Mouse (Mus musculus) kidney, postnatal 4 days (tissue): Measurements from ENCODE around the gene Arl5c.

Source experiments
- DNase-seq, 2 experiments: peaks; one replicate each; pipeline ENCODE4 v3.0.0; 2021; ENCODE audit warnings: mixed read lengths in 2 of 2

The Arl5c gene

DNA sequence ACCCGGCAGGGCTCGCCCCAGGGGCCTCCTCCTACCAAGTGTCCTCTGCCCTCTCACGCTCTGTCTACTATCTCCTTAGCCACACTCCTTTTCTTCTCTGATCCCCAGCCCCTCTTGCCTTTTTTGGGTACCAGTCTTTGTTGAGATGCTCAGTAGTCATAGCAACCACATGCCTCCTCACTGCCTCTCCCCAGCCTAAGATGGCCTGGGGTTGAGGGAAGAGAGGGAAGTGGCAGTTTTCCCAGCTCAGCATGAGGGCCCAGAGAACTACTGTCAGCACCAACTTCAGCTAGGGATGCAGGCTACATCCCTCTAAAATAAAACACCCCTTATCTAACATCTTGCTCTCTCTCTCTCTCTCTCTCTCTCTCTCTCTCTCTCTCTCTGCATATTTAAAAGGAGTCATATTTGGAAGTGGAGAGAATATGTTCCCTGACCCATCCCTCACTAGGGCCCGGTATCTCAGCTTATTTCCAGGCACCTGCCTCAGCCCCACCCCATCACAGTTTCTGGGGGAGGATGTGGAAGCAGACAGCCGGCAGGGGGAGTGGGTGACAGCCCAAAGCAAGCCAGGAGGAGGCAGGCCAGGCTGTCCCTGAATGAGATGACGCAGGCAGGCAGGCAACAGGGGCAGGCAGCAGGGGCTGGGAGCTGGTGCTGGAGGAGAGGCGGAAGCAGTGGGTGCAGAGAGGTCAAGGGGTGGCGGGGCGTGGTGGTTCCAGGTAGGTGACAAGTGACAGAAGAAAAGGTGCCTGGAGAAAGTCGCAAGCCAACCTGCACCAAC lies 23.1 kb upstream of the Arl5c start:
- peak; percentile 63 to 76 for DNase-seq

DNA sequence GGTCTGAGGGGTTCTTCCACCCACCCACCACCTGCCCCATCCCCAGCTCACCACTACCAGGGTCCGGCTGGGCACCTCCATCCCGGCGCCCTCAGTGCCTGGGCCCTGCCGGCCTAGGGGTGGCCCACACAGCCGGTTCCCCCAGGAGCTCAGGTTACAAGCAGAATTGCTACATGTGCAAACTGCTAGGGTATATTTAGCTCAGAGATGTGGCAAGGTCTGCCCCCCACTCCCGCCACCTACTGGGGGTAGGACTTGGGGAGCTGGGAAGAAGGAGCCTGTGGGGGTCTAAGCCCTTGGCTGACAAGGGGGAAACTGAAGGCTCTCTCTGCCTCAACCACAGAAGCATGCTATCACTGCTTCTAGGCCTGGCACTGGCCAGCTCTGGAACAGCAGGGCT lies 22.2 kb upstream of the Arl5c start:
- DNase-seq, result no peak

DNA sequence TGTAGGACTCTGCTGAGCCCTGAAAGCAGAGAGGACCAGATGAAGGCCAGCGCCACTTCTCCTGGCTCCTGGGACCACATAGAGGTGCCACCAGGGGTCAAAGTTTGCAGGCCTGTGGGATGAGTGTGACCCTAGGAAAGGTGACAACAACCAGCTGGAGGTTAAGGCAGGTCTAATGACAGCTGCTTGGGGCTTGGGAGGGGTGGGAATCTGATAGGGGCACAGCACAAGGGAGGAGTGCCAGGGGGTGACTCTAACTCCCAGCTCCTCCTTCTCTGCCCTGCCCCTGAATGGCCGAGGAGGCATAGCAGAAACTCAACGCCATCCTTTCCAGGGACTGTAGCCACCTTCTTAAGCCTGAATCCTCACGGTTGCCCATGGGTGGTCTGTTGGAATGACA lies 20.8 kb upstream of the Arl5c start:
- DNase-seq, result no peak

DNA sequence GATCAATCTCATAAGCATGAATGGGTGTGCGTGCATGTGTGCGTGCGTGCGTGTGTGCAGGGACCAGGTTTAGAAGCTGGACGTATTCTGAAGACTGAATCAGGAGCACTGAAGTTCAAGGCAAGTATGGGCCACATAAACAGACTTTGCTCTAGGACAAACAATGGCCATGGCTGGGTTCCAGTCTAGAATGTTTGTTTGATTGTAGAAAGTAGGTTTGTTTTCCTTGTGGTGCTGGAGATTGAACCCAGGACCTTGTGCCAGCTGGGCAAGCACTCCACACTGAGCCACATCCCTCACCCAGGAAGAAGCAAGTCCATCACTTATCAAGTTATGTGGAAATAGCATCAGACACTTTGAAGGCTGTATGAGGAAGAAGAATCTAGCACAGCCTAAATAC lies 20.2 kb upstream of the Arl5c start:
- DNase-seq, result no peak

DNA sequence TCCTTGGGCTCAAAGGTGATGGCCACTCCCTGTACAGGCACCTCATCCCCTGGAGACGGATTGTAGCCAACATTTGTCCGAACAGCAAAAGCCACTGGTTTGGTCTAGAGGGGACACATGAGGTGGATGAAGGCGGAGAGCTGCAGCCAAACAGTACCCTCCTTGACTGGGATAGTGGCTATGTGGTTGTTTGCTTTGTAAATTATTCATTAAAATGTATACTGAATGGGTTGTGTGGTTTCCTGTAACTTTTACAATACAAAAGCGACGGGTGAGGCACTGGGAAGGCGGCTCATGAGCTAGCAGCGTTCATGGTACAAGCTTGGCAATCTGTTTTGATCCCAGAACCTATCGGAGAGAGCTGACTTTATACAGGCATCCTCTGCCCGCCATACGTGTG lies 16.9 kb upstream of the Arl5c start:
- DNase-seq, result no peak

DNA sequence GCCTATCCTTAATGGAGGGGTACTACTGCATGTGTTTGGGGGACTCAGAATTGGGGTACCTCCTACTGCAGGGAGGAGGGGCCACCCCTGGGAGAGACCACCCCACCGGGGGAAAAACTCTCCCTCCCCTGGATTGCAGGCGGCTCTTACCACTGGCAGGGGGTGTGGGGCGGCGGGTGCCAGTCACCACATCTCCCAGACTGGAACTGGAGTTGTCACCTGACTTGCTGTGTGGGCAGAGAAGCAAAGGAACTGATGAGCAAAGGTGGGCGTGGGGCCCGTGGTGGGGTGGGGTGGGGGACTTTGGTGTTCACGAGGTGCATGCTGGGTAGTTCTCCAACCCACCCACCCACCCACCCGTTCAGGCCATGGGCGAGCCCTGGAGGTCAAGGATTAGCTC lies 15.7 kb upstream of the Arl5c start:
- no peak for DNase-seq

DNA sequence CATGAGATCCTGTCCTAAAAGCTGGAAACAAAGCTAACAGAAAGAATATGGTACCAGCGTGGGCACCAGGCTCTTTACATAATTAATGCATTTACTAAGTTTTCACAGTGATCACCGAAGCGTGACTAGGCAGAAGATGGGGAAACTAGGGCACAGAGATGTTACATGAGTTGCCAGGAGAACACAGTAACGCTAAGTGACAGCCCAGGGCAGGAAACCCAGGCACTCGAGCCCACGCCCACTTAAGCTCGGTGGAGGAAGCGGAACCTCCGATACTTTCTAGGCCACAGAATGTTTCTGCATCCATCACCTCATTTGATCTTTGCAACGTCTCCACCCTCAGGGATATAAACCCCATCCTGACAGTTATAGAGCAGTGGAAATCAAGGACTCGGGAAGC lies 12.1 kb upstream of the Arl5c start:
- DNase-seq, result no peak

DNA sequence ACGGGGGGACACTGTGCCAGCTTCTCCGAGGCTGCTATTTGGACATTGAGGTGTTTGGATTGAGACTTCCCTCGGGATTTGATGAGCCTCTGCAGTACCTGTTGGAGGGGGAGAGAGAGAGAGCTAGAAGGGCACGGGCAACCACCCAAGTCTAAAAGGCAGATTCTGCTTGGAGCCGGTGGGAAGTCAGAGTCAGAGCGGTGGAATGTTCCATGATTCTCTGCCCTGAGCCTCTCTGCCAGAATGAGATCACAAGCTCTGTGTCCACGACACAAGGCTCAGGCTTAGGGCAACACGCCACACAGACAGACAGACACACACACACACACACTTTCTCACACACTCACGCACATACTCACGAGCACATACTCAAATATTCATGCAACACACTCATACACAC lies 9.7 kb upstream of the Arl5c start:
- DNase-seq, result no peak

DNA sequence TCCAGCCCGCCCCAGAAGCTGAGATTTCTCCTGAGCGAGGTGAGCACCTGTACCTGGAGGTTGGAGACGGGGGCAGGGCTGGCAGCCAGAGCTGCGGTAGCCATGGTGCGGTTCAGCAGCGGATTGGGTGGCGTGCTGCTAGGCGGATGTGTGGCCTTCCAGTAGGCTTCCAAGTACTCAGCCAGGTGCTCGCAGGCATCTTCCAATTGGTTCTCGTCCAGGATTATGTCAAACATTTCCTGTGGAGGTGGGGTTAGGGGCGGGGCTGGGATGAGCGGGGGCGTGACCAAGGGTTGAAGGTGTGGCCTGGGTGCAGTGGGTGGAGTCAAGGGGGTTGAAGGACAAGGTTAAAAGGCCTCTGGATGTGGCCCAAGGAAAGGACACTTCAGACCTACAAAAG lies 9.1 kb upstream of the Arl5c start:
- DNase-seq, result peak in 1 of 2 experiments; percentile 58

DNA sequence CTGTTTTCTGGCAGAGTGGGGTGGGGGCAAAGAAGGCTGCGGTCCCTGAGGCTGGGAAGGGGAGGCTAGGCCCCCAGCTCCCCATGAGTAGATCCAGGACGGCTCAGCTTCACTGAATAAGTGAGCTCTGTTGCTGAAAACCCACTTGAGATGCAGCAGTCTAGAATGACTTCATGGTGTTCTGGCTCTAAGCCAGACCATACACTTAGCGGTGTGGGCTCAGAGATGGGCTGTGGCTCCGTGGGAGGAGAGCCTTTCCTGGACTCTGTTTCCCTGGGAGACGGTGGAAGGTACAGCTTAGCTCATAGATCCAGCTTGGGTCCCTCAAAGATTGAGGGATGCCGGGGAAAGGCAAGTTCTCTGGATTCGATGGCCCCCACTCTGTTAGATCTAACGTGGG lies 8.2 kb upstream of the Arl5c start:
- DNase-seq, result no peak

DNA sequence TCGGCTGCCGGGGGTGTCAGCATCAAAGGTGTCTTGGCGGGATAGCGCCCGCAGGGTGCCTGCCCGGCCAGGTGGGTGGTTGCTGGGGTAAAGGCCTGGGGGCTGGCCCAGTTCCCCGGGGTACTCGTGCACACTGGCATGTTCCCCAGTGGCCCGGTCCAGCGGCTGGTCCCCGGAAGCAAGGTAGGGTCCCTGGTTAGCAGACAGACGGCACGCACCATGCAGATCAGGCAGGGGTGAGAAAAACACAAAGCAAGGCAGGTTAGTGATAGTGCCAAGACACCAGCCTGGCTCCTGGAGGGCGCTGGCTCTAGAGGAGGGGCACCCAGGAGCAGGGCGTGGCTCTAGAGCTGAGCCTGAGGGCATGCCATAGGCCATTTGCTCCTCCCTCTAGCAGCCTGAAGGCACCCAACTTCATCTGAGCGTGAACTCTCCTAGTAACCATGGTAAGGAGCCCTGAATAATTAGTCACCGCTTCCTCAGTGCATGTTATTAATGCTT lies 7.2 kb upstream of the Arl5c start:
- DNase-seq, result peak in 1 of 2 experiments; percentile 58

DNA sequence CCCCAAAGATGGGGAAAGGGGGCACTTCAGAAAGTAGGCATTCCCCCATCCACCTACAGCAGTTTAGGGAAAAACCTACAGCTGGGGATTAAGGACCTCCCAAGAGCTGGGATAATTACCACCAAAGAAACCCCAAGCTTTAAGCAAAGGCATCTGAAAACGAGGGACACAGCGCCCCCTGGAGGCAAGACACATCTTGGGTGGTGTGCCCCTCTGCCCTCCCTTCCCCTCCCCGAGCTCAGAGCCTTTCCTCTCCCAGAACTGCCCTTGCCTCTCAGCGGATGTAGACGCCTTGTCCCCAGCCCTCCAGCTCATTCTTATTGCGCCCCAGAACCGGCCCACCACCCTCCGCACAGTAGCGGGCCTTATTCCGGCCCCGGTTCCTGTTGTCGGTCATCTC lies 6.6 kb upstream of the Arl5c start:
- peak; percentile 90 to 92 for DNase-seq

DNA sequence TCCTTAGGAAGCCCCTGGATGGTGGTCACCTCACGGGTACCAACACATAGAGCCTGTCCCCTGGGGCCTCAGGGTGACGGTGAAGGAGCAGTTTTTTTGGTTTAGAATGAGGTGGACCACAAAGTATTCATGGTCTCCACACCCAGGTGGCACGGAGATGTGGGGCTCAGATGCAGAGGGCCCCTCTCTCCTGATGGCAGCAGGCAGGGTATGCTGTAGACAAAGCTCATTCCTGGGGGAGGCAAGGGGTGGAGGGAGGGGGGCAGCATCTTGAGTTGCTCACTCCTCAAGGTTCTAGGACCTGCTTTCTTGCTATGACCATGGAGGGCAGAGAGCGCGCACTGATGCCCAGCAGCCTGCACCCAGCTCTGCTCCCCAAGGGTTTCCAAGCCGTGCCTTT lies 6.0 kb upstream of the Arl5c start:
- no peak for DNase-seq

DNA sequence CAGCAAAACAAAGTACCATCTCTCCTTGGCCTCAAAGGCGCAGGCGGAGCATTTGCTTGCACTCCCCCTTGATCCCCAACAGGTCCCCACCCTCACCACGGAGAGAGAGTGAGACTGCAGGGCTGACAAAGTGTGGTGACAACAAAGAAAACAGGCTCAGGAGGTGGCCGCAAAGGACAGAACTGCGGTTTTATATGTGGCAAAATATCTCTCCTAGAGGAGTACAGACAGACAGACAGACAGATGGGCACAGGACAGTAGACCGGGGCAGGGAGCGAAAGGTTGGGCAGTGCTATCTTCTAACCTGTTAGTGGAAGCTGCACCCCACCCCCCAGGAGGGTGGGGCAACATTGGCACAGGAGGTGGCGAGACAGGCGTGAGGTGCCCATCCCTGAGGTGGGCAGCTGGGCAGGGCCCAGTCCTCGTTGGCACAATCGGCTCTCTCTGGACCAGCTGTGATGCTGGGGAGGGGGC lies 5.4 kb upstream of the Arl5c start:
- DNase-seq, result no peak

DNA sequence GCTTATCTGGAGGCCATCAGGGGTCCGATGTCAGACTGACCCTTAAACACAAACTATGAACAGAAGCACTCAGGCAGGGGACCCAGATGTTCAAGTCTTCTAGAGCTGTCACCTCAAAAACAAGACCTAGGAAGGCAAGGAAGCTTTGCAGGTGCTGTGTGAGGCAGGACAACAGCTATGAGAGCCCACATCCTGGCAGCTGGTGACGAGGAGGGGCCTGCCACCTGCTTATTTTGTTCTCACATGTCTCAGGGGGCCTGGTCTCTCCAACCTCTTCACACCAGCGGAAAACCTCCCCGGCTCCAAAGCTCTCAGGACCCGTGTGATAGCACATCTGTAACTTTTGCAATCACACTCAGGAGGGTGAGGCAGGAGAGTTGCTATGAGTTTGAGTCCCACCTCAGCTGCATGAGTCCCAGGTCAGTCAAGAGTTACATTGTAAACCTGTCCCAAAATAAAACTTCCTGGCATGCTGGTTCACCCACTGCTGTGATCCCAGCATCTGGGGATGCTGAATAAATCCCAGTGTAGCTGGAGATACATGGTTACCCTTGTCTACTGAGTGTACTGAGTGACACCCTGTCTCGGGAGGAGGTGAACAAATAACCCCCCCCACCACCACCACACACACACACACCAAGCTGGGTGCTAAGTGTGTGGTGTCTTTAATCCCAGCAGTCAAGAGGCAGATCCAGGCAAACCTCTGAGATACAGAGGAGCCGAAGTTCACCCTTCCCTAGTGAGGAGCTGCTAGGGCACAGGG lies 4.6 kb upstream of the Arl5c start:
- DNase-seq, result no peak

DNA sequence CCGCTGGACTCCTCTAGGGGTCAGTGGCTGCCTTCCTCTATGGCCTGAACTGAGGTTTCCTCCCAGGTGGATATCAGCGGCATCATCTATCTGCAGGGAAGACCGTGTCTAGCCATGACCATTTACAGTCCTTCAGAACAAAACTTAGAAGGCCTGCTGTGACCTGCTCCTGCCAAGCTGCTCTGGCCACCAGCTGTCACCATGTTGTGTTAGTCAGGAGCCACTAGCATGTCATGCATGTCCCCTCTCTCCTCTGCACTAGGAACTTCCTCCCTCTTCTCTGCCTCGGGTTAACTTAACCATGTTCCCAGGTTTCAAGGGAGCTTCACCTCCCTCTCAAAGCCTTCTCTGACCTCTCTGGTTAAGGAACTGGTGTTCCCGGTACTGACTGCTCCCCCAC lies 3.8 kb upstream of the Arl5c start:
- no peak for DNase-seq

DNA sequence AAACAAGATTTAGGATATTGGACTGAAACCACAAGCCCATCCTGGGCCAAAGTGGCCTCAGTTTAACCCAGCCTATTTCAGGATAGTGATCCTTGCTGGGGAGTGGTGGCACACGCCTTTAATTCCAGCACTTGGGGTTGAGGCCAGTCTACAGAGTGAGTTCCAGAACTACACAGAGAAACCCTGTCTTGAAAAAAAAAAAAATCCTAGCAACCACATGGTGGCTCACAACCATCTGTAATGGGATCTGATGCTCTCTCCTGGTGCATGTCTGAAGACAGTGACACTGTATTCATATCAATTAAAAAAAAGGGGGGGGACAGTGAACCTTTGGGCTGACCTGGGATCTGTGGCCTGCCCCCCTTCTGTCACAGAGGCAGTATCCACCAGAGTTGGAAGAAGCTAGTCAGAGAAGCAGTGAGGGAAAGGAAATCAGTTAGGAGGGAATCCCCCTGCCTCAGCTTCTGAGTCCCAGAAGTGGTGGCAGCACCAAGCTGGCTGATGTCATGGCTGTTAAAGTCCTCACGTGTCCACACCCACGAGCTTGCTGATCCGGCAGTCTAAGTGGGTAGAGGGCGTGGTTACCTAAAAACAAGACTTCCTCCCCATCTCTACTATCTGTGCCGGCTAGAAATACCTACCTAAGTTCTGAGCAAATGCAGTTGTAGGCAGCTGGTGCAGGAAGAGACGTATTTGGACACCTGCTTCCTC lies 3.1 kb upstream of the Arl5c start:
- DNase-seq, result no peak

DNA sequence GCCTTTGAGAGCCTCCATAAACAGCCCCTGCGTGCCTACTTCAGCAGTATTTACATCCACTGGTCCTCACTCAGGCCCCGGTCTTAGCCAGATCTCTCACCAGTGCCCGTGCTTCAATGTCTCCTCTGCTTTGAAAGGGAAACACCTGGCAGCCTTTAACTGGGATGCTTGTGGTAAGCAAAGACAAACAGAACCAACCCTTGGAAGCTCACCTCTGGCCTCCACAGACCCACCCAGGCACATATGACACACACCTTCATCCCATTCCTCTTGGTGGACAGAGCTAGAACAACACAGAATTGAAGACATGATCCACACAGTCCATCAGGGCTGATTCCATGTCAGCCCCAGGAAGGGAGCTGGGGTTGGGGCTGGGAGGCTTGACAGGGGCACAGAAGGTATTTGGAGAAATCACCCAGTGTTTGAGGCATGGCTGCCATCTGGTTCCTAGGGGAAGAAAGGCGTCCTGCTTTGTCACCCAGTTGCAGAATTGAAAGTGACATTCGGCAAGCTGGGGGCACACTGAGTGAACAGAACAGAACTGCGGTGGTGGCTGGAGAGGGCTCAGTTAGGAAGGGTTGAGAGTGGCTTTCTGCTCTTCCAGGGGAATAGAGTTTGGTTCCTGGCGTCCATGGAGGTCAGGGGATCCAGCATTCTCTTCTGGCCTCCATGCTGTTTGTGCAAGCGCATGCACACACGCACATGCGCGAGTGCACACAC lies 2.3 kb upstream of the Arl5c start:
- DNase-seq, result no peak

DNA sequence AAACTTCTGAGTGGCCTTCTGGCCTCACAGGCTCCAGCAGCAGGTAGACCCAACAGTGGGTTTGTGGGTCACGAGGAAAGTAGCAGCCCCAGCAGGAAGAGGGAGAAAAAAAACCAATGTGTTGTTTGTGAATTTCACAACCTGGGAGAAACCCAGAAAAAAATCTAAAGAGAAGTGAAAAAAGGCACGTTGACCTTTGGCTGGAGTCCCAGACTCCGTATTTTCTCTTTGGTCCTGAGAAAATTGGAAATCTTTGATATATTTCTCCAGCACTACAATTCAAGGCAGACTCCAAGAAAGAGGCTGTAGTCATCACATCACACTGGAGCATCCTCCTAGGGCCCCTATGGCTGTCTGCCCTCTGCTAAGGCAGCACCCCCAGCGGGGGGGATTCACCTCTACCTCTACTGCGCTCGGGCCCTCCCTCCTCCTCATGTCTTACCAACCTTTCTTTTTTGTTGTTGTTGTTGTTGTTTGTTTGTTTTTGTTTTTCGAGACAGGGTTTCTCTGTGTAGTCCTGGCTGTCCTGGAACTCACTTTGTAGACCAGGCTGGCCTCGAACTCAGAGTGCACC lies 1.5 kb upstream of the Arl5c start:
- DNase-seq, result no peak

DNA sequence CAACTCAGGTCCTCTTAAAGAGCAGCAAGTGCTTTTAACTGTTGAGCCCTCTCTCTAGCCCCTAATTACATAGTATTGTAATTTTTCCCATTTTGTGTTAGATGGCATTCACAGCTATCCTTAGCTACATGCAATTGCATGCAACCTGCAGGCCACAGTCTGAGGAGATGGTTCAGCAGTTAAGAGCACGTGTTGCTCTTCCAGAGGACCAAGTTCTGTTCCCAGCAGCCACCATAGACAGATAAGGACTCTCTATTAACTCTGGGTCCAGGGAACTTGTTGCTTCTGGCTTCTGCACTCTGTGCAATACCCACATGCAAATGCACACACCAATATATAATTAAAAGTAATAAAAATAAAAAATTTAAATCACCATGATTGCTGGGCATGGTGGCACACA lies 710 bp upstream of the Arl5c start:
- no peak for DNase-seq

DNA sequence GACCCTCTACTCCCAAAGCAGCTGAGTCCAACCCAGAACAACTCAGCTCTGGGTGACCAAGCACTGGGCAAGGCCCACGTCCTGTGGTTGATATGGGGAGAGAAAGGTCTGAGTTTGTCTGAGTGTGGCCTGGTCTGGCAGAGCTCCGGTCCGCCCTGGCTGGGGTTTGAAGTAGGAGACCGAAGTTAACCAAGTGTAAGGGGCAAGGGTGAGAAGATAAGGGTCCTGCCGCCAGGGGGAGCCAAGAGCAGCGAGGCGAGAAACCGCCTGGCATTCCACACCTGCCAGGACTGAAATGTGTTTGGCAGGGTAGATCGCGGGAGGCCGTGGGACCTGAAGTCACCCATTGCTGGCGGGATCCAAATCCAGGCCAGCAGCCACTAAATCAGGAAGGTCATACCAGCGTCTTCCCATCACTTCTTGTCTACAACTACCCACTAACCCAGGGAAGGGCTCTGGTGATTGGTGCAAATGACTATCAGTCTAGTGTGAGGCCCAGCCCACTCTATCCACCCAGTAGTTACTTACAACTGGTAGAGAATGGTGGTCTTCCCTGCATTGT lies 1.4 kb downstream of the Arl5c start:
- DNase-seq, result peak; percentile 88 to 90

DNA sequence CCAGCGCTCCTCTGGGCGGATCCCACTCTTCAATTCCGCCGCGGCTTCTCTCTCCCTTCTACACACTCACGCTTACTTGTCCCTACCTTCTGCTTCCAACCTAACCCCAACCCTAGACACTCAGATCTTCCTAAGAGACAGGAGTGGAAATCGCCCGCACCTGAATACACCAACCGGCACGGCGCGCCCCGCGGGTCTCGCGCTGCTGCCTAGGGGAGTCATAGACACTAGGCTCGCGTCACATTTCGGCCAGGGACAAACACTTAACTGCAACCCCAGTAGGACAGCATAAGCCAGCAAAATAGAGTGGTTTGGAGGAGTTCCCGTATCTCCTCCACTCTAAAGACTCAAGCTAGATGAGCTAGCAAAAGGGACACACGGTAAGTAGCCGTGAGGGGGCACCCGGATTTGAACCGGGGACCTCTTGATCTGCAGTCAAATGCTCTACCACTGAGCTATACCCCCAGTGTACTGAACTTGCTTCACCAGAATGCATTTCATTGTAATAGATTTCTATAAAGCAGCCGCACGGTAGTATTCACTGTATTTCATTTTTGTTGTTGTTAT lies 7.4 kb downstream of the Arl5c start:
- DNase-seq, result peak; percentile 88 to 92
